ENCODE assay signal across 27 mouse cellular contexts in the genomic region with DNA sequence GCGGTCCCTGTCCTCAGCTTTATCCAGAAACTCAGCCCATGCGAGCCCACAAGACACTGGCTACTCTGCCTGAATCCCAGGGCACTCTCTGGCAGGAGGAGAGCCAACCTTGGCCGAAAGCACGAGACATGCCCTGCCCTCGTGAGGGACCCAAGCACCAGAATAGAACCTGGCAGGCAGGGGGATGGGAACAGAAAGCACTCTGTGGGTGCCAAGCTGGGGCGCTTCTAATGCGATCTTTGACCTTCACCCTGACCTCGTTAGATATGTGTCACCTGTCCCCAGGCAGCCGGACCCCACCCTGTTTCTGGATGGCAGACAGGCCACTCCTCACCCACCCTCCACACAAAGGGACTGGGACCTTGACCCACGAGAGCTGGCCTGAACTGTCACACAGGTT. TPM values are rescaled to one million over a fixed set of nuclear protein-coding genes. Genes with fewer than 3 reads are reported as not detected.
DNase-seq lines count a peak whose midpoint lies in the region; ATAC-seq and TF ChIP-seq lines count a peak whose summit lies in the region.
"Had no signal": no experiment of that assay in that cellular context is flagged by ENCODE, and none has a peak within 500 bp of the region (broad histone marks: within the 10 kb centered on the region; RNA-seq: fewer than 3 reads in every experiment).

No protein-coding gene starts in this region.

- no peaks in the 10 kb centered on the region for H3K9me3 ChIP-seq in heart, embryonic 10.5 days
- H3K9me3 ChIP-seq in intestine, embryonic 15.5 days: no peaks in the 10 kb centered on the region
- H3K9me3 ChIP-seq: embryonic facial prominence, embryonic 15.5 days; forebrain, embryonic 10.5 days; neural tube, embryonic 12.5 days had no signal

- H3K36me3 ChIP-seq in heart, adult 2 months (ENCODE audit: control insufficient read depth, insufficient read depth, low read length): no peaks in the 10 kb centered on the region
- no peaks in the 10 kb centered on the region for H3K36me3 ChIP-seq in heart, embryonic 10.5 days
- no peaks in the 10 kb centered on the region for H3K36me3 ChIP-seq in intestine, embryonic 15.5 days
- H3K36me3 ChIP-seq: embryonic facial prominence, embryonic 15.5 days; forebrain, embryonic 10.5 days; neural tube, embryonic 12.5 days had no signal

- no peak for TF ChIP-seq CTCF in heart, adult 2 months (IDR thresholded peaks at IDR 0.05)
- TF ChIP-seq CTCF in layer of hippocampus, adult 2 months (conservative IDR thresholded peaks at IDR 0.05): no peak

- H3K4me2 ChIP-seq in intestine, embryonic 15.5 days (replicated peaks): no peak overlapping the region
- H3K4me2 ChIP-seq: embryonic facial prominence, embryonic 15.5 days; lung, embryonic 14.5 days; midbrain, embryonic 11.5 days; neural tube, embryonic 12.5 days had no signal

- peak; percentile 36 for ATAC-seq in intestine, embryonic 15.5 days
- ATAC-seq: activated CD4-positive, CD25-positive, alpha-beta regulatory T cell, adult 4 months; hindbrain, embryonic 16.5 days; Patski had no signal

- H3K79me2 ChIP-seq in heart, adult 2 months (replicated peaks; ENCODE audit: control insufficient read depth, insufficient read depth, low read length): no peaks in the 10 kb centered on the region

- TF ChIP-seq EP300 in heart, adult 2 months (IDR thresholded peaks at IDR 0.05; ENCODE audit: insufficient read depth, low read depth, low read length): peak; percentile 89

- peaks cover 2% of the 10 kb centered on the region; the same call in 1 of the 2 replicates for H3K4me1 ChIP-seq in heart, adult 2 months (ENCODE audit: control insufficient read depth, insufficient read depth, low read length)
- H3K4me1 ChIP-seq in heart, embryonic 10.5 days: peaks cover 32% of the 10 kb centered on the region
- H3K4me1 ChIP-seq in intestine, embryonic 15.5 days (replicated peaks): peaks cover 42% of the 10 kb centered on the region
- H3K4me1 ChIP-seq: embryonic facial prominence, embryonic 15.5 days; neural tube, embryonic 12.5 days had no signal

- peak; percentile 58 to 76 for DNase-seq in heart, adult 2 months
- no peak for DNase-seq in heart, embryonic 10.5 days (ENCODE audit: low spot score)
- peak; percentile 29 to 50 for DNase-seq in gastrocnemius, adult 8-10 months (ENCODE audit: low spot score in 2 of 2)
- DNase-seq in gastrocnemius, postnatal 14 days: peak; percentile 51
- no peak for DNase-seq in frontal cortex, postnatal 14 days (ENCODE audit: low spot score in 2 of 2)
- no peak for DNase-seq in spleen, adult 12 weeks (ENCODE audit: low spot score)
- no peak for DNase-seq in layer of hippocampus, adult 2 months (ENCODE audit: low spot score in 2 of 2)
- DNase-seq: cerebellum, postnatal 10 days; embryo, embryonic 11 days; kidney, adult 8-10 months; lung, embryonic 14.5 days; lung, postnatal 4 days; right cerebral cortex, postnatal 25 days; thymus, postnatal 4 days had no signal

- no peaks in the 10 kb centered on the region for H3K27me3 ChIP-seq in heart, adult 2 months (ENCODE audit: control insufficient read depth, insufficient read depth, low read length)
- H3K27me3 ChIP-seq in heart, embryonic 10.5 days (ENCODE audit: insufficient read depth, poor library complexity, severe bottlenecking): peaks cover 12% of the 10 kb centered on the region; the same call in 1 of the 2 replicates
- no peaks in the 10 kb centered on the region for H3K27me3 ChIP-seq in intestine, embryonic 15.5 days (replicated peaks)
- H3K27me3 ChIP-seq: embryonic facial prominence, embryonic 15.5 days; neural tube, embryonic 12.5 days; Patski had no signal

- TF ChIP-seq POLR2A in heart, adult 2 months (IDR thresholded peaks at IDR 0.05; ENCODE audit: insufficient read depth, low read depth, low read length): 0 out of 2 replicates have a peak, but pooled peaks have one; percentile 16

- intact Hi-C loops in heart, adult 2 months (cut with DNase I): no loop called here
- intact Hi-C loops in gastrocnemius, postnatal 14 days (cut with DNase I; ENCODE audit: low total_unique reads): no loop called here

- H3K4me3 ChIP-seq in heart, adult 2 months: no peak overlapping the region
- no peak overlapping the region for H3K4me3 ChIP-seq in heart, embryonic 10.5 days
- no peak overlapping the region for H3K4me3 ChIP-seq in intestine, embryonic 15.5 days (replicated peaks)
- no peak overlapping the region for H3K4me3 ChIP-seq in layer of hippocampus, adult 2 months
- H3K4me3 ChIP-seq: embryonic facial prominence, embryonic 15.5 days; forebrain, embryonic 10.5 days; left cerebral cortex, adult 2 months; neural tube, embryonic 12.5 days had no signal

- WGBS in heart, adult 2 months: 59% methylated on average over 10 of the region's 10 CpGs
- WGBS in heart, embryonic 10.5 days: 82% methylated on average over 10 of the region's 10 CpGs
- 58% methylated on average over 10 of the region's 10 CpGs for WGBS in intestine, embryonic 15.5 days

- H3K27ac ChIP-seq in heart, adult 2 months: peak overlapping the region; percentile 62
- no peak overlapping the region; the same call in 1 of the 2 replicates for H3K27ac ChIP-seq in heart, embryonic 10.5 days
- H3K27ac ChIP-seq in intestine, embryonic 15.5 days: no peak overlapping the region
- H3K27ac ChIP-seq in layer of hippocampus, adult 2 months: no peak overlapping the region
- H3K27ac ChIP-seq: left cerebral cortex, adult 2 months; neural tube, embryonic 12.5 days had no signal

- H3K9ac ChIP-seq in heart, adult 2 months (ENCODE audit: low read depth, low read length): no peak overlapping the region
- no peak overlapping the region for H3K9ac ChIP-seq in intestine, embryonic 15.5 days
- H3K9ac ChIP-seq: embryonic facial prominence, embryonic 15.5 days; lung, embryonic 14.5 days; neural tube, embryonic 12.5 days had no signal

RNA-seq across cellular contexts. Expression of gene Myom3, which starts 13.9 kb away (rescaled TPM):
- total RNA-seq in heart, adult 2 months (2021): 1 to 10 TPM in 1 of 2 experiments, under 1 TPM in 1; 0.61 to 1.5 TPM
- 1.4 and 1.6 TPM in 2 replicates for polyA plus RNA-seq in heart, adult 2 months (2012; rRNA removed)
- 0.05 TPM in 1 of 2 replicates, not detected in the other for polyA plus RNA-seq in heart, embryonic 10.5 days (2016; fragmentation: Nextera tagmentation; extraction: Ambion mirVana)
- total RNA-seq in gastrocnemius, adult 8-10 months (2022): 10 to 100 TPM; 40.8 to 54.5 (median 43.3) TPM
- 10 to 100 TPM; 36.6 to 76.7 TPM for total RNA-seq in gastrocnemius, postnatal 14 days (2021)
- 1.1 TPM in 2 replicates for polyA plus RNA-seq in intestine, embryonic 15.5 days (2015; fragmentation: Nextera tagmentation; extraction: Ambion mirVana)
- under 1 TPM; 0.56 to 0.76 TPM for total RNA-seq in layer of hippocampus, adult 2 months (2021)
- total RNA-seq: monocyte, adult 5-6 weeks had no signal
- polyA plus RNA-seq: activated CD4-positive, CD25-positive, alpha-beta regulatory T cell, adult 4 months; lung, embryonic 14.5 days had no signal

RNA-seq across cellular contexts. Expression of gene Il22ra1, which starts 17.6 kb away (rescaled TPM):
- total RNA-seq in heart, adult 2 months (2021): under 1 TPM; 0.30 to 0.42 TPM
- polyA plus RNA-seq in heart, adult 2 months (2012; rRNA removed): 0.15 and 0.23 TPM in 2 replicates
- 0.13 TPM in 1 of 2 replicates, not detected in the other for polyA plus RNA-seq in heart, embryonic 10.5 days (2016; fragmentation: Nextera tagmentation; extraction: Ambion mirVana)
- not detected for total RNA-seq in gastrocnemius, adult 8-10 months (2022)
- under 1 TPM; 0.13 to 0.49 TPM for total RNA-seq in gastrocnemius, postnatal 14 days (2021)
- 4.7 and 6.5 TPM in 2 replicates for polyA plus RNA-seq in intestine, embryonic 15.5 days (2015; fragmentation: Nextera tagmentation; extraction: Ambion mirVana)
- under 1 TPM; 0.12 to 0.13 TPM for total RNA-seq in layer of hippocampus, adult 2 months (2021)
- total RNA-seq: layer of hippocampus, adult 18-20 months; monocyte, adult 5-6 weeks had no signal
- polyA plus RNA-seq: activated CD4-positive, CD25-positive, alpha-beta regulatory T cell, adult 4 months; forebrain, embryonic 10.5 days; heart, embryonic 16.5 days; hindbrain, embryonic 16.5 days; limb, embryonic 11.5 days; lung, embryonic 14.5 days; midbrain, embryonic 11.5 days; neural tube, embryonic 12.5 days; Patski had no signal

RNA-seq across cellular contexts. Expression of gene Ifnlr1, which starts 59.5 kb away (rescaled TPM):
- 1 to 10 TPM; 1.8 to 3.2 TPM for total RNA-seq in heart, adult 2 months (2021)
- polyA plus RNA-seq in heart, adult 2 months (2012; rRNA removed): 2.0 and 2.8 TPM in 2 replicates
- polyA plus RNA-seq in heart, embryonic 10.5 days (2016; fragmentation: Nextera tagmentation; extraction: Ambion mirVana): 0.18 and 0.28 TPM in 2 replicates
- total RNA-seq in gastrocnemius, adult 8-10 months (2022): under 1 TPM; 0.13 to 0.38 (median 0.28) TPM
- total RNA-seq in gastrocnemius, postnatal 14 days (2021): under 1 TPM; 0.23 to 0.42 TPM
- polyA plus RNA-seq in intestine, embryonic 15.5 days (2015; fragmentation: Nextera tagmentation; extraction: Ambion mirVana): 3.6 and 4.2 TPM in 2 replicates
- total RNA-seq in layer of hippocampus, adult 2 months (2021): under 1 TPM; 0.10 to 0.27 TPM
- total RNA-seq: monocyte, adult 5-6 weeks had no signal

Comparison
In these comparisons a context has a peak if more than half of its experiments do, and no peak if none do; other contexts are left out.
1. DNase-seq: peak in heart, adult 2 months (2 of 2), gastrocnemius, adult 8-10 months (2 of 2) and gastrocnemius, postnatal 14 days (single experiment); none in heart, embryonic 10.5 days (single experiment), frontal cortex, postnatal 14 days (0 of 2), spleen, adult 12 weeks (single experiment) and layer of hippocampus, adult 2 months (0 of 2).
2. RNA of gene Myom3, which starts 13.9 kb away (total RNA-seq): 36.6 to 76.7 TPM in gastrocnemius, postnatal 14 days and 40.8 to 54.5 TPM in gastrocnemius, adult 8-10 months; 0.61 to 1.5 TPM in heart, adult 2 months and 0.56 to 0.76 TPM in layer of hippocampus, adult 2 months; every median in the first group is over 10 times any median in the second.